Mouse (Mus musculus) retina, adult 2 months (tissue): ENCODE data around the gene Olfr782.
"Not testable (repeated sequence)": the region's sequence is repeated elsewhere in the genome, so short reads cannot be mapped to it uniquely, and the experiment has no call there.

ENCODE experiments used
- DNase-seq: peaks from one replicate; pipeline ENCODE4 v3.0.0-alpha.2; 2012; ENCODE audit warnings: low read depth, low spot score

The Olfr782 gene

GRCm38 (mm10) chr10:129348550-129348949 lies at the start of gene Olfr782:
Gene Olfr782, plus strand, starts transcription at chr10:129348850.
- no peak for DNase-seq

- DNase-seq, result not testable (repeated sequence)
Measured at GRCm38 (mm10) chr10:129312973-129313372, 35.7 kb upstream of the Olfr782 start.

GRCm38 (mm10) chr10:129313521-129313920 lies 35.1 kb upstream of the Olfr782 start:
- DNase-seq, result not testable (repeated sequence)

- DNase-seq, result no peak
Measured at GRCm38 (mm10) chr10:129317817-129318216, 30.8 kb upstream of the Olfr782 start, which contains the start of gene Olfr780. Gene Olfr780, plus strand, starts transcription at chr10:129318117.

- DNase-seq, result no peak
Measured at GRCm38 (mm10) chr10:129328554-129328953, 20.1 kb upstream of the Olfr782 start, which contains the start of gene Olfr781. Gene Olfr781, plus strand, starts transcription at chr10:129328854.

GRCm38 (mm10) chr10:129352475-129352874 lies 3.8 kb downstream of the Olfr782 start:
- DNase-seq, result not testable (repeated sequence)

GRCm38 (mm10) chr10:129356496-129356895 lies 7.8 kb downstream of the Olfr782 start:
- not testable (repeated sequence) for DNase-seq

- no peak for DNase-seq
Measured at GRCm38 (mm10) chr10:129357307-129357706, 8.7 kb downstream of the Olfr782 start.

- not testable (repeated sequence) for DNase-seq
Measured at GRCm38 (mm10) chr10:129374051-129374450, 25.4 kb downstream of the Olfr782 start.

GRCm38 (mm10) chr10:129383783-129384182 lies 35.1 kb downstream of the Olfr782 start, which contains the start of gene Olfr784:
Gene Olfr784, plus strand, starts transcription at chr10:129384083.
- no peak for DNase-seq

- DNase-seq, result no peak
Measured at GRCm38 (mm10) chr10:129400892-129401291, 52.2 kb downstream of the Olfr782 start.
